ENCODE assay signal across 22 mouse cellular contexts in genomic region chr3:105374306-105374705, GRCm38 (mm10).
A peak's percentile ranks its signal among the peaks of the same experiment; 100 is the strongest.
DNase-seq lines count a peak whose midpoint lies in the region; ATAC-seq and TF ChIP-seq lines count a peak whose summit lies in the region.
"Had no signal": no experiment of that assay in that cellular context is flagged by ENCODE, and none has a peak within 500 bp of the region (broad histone marks: within the 10 kb centered on the region; RNA-seq: fewer than 3 reads in every experiment).

No protein-coding gene starts in this region.

- H3K27me3 ChIP-seq in heart, embryonic 15.5 days, result no peaks in the 10 kb centered on the region
- H3K27me3 ChIP-seq: embryonic facial prominence, embryonic 15.5 days; heart, embryonic 13.5 days; hindbrain, embryonic 15.5 days had no signal

- H3K36me3 ChIP-seq in heart, embryonic 15.5 days, result no peaks in the 10 kb centered on the region
- H3K36me3 ChIP-seq: embryonic facial prominence, embryonic 15.5 days; forebrain, embryonic 10.5 days; heart, embryonic 13.5 days; hindbrain, embryonic 15.5 days had no signal

- 88% methylated on average over 1 of the region's 1 CpGs for WGBS in heart, embryonic 15.5 days

- DNase-seq in heart, adult 8-10 months (ENCODE audit: low spot score), result no peak
- DNase-seq in layer of hippocampus, adult 2 months (ENCODE audit: low spot score in 2 of 2), result peak; percentile 33 to 48
- DNase-seq in layer of hippocampus, postnatal 10 days (ENCODE audit: low spot score in 2 of 2), result no peak
- DNase-seq in layer of hippocampus, adult 9-10 months (ENCODE audit: low spot score), result peak; percentile 22
- peak; percentile 28 to 69 for DNase-seq in layer of hippocampus, postnatal 14 days (ENCODE audit: low spot score in 2 of 2)
- DNase-seq in gastrocnemius, postnatal 4 days (ENCODE audit: low spot score in 2 of 2), result no peak
- DNase-seq: adrenal gland, adult 8-10 months; adrenal gland, postnatal 36 days; cerebellum, adult 11 months; cerebellum, adult 8-10 months; cerebellum, postnatal 14 days; embryo, embryonic 11 days; gastrocnemius, postnatal 36 days had no signal

- no peak for TF ChIP-seq CTCF in layer of hippocampus, adult 2 months (conservative IDR thresholded peaks at IDR 0.05)

- no peak overlapping the region for H3K4me2 ChIP-seq in heart, embryonic 15.5 days
- H3K4me2 ChIP-seq: embryonic facial prominence, embryonic 15.5 days; hindbrain, embryonic 15.5 days had no signal

- peak overlapping the region; percentile 90; the same call in 1 of the 2 replicates for H3K27ac ChIP-seq in heart, embryonic 15.5 days
- peak overlapping the region; percentile 68; the same call in 1 of the 2 replicates for H3K27ac ChIP-seq in layer of hippocampus, adult 2 months
- H3K27ac ChIP-seq: embryonic facial prominence, embryonic 15.5 days; forebrain, embryonic 10.5 days; hindbrain, embryonic 15.5 days had no signal

- H3K4me3 ChIP-seq in heart, embryonic 15.5 days, result no peak overlapping the region
- no peak overlapping the region for H3K4me3 ChIP-seq in layer of hippocampus, adult 2 months
- H3K4me3 ChIP-seq: embryonic facial prominence, embryonic 15.5 days; erythroblast, embryonic 14.5 days; forebrain, embryonic 10.5 days; heart, embryonic 13.5 days; hindbrain, embryonic 15.5 days had no signal

- no peaks in the 10 kb centered on the region for H3K9me3 ChIP-seq in heart, embryonic 15.5 days (replicated peaks)
- H3K9me3 ChIP-seq: embryonic facial prominence, embryonic 15.5 days; forebrain, embryonic 10.5 days; heart, embryonic 13.5 days; hindbrain, embryonic 15.5 days had no signal

- H3K9ac ChIP-seq in heart, embryonic 15.5 days, result no peak overlapping the region
- H3K9ac ChIP-seq: embryonic facial prominence, embryonic 15.5 days; heart, embryonic 13.5 days; hindbrain, embryonic 15.5 days had no signal

- no peak for ATAC-seq in heart, embryonic 15.5 days (replicated peaks; ENCODE audit: insufficient number of reproducible peaks, insufficient read depth, low FRiP score, low read depth)
- ATAC-seq: forebrain, embryonic 14.5 days; inflammation-experienced regulatory T-cells, adult 6 months; intestine, postnatal 0 days had no signal

- peaks cover 20% of the 10 kb centered on the region for H3K4me1 ChIP-seq in heart, embryonic 15.5 days (replicated peaks)
- H3K4me1 ChIP-seq: embryonic facial prominence, embryonic 15.5 days had no signal

Comparison
In these comparisons a context has a peak if more than half of its experiments do, and no peak if none do; other contexts are left out.
1. DNase-seq: peak in layer of hippocampus, adult 2 months (2 of 2), layer of hippocampus, adult 9-10 months (single experiment) and layer of hippocampus, postnatal 14 days (2 of 2); none in heart, adult 8-10 months (single experiment), layer of hippocampus, postnatal 10 days (0 of 2) and gastrocnemius, postnatal 4 days (0 of 2).